Mouse (Mus musculus) stomach, postnatal 0 days (tissue): Measurements from ENCODE around the gene Chic1. TPM values are rescaled to one million over a fixed set of nuclear protein-coding genes. Genes with fewer than 3 reads are reported as not detected.

ENCODE experiments used
- ATAC-seq: fragments of 200-750 bp; cut with Nextera tagmentation; 2 replicates; pipeline ENCODE4 v1.8.0; 2017; ENCODE audit not compliant: low FRiP score, low TSS enrichment
- DNase-seq: peaks from one replicate; pipeline ENCODE4 v3.0.0-alpha.2; 2016; ENCODE audit warnings: low spot score
- H3K27ac ChIP-seq: fragments of 300-500 bp; sonication (generic); replicated peaks from 2 replicates; pipeline ENCODE4 v1.5.1; 2014; ENCODE audit warnings: mild to moderate bottlenecking, control low read depth
- H3K27me3 ChIP-seq: fragments of 300-500 bp; sonication (generic); 2 replicates; pipeline ENCODE4 v1.6.1; 2014; ENCODE audit warnings: low read length; ENCODE audit not compliant: control insufficient read depth, insufficient read depth
- H3K36me3 ChIP-seq: fragments of 300-500 bp; sonication (generic); 2 replicates; pipeline ENCODE4 v1.6.1; 2014; ENCODE audit warnings: low read length, mixed read lengths; ENCODE audit not compliant: control insufficient read depth, insufficient read depth
- H3K4me1 ChIP-seq: fragments of 300-500 bp; sonication (generic); replicated peaks from 2 replicates; pipeline ENCODE4 v1.6.1; 2014; ENCODE audit warnings: antibody characterized with exemption; ENCODE audit not compliant: control insufficient read depth, insufficient read depth
- H3K4me2 ChIP-seq: fragments of 300-500 bp; sonication (generic); replicated peaks from 2 replicates; pipeline ENCODE4 v1.6.1; 2014; ENCODE audit warnings: low read depth, mild to moderate bottlenecking, control low read depth, moderate library complexity
- H3K4me3 ChIP-seq: fragments of 300-500 bp; sonication (generic); 2 replicates; pipeline ENCODE4 v1.5.1; 2014; ENCODE audit warnings: low read depth, low read length, control low read depth
- H3K9ac ChIP-seq: fragments of 300-500 bp; sonication (generic); 2 replicates; pipeline ENCODE4 v1.6.1; 2014; ENCODE audit warnings: mild to moderate bottlenecking, low read length, control low read depth, mixed read lengths
- H3K9me3 ChIP-seq: fragments of 300-500 bp; sonication (generic); 2 replicates; pipeline ENCODE4 v1.6.1; 2016; ENCODE audit warnings: low read length; ENCODE audit not compliant: control insufficient read depth
- CTCF ChIP-seq: IDR thresholded peaks from 2 replicates; pipeline ENCODE4 v1.5.1; 2016; ENCODE audit warnings: antibody characterized with exemption, low read depth, mild to moderate bottlenecking, moderate library complexity
- EP300 ChIP-seq: optimal IDR thresholded peaks from 2 replicates; pipeline ENCODE3; 2016; ENCODE audit warnings: antibody characterized with exemption
- WGBS: fragments of 180-500 bp; shearing (Covaris S2); extraction: QIAGEN DNeasy Blood & Tissue Kit; methylation state at CpG from one replicate; pipeline ENCODE4 v1.1.7; 2014; 5-methylcytosine and 5-hydroxymethylcytosine counted together
- polyA plus RNA-seq: library from polyadenylated mRNA; unstranded; fragments of >200 nt; fragmentation: Nextera tagmentation; extraction: Ambion mirVana; gene quantifications from 2 replicates; pipeline ENCODE4 v1.2.1, GENCODE M21; 2015

Gene Chic1
- 0.92 and 1.0 TPM in 2 replicates for polyA plus RNA-seq

DNA sequence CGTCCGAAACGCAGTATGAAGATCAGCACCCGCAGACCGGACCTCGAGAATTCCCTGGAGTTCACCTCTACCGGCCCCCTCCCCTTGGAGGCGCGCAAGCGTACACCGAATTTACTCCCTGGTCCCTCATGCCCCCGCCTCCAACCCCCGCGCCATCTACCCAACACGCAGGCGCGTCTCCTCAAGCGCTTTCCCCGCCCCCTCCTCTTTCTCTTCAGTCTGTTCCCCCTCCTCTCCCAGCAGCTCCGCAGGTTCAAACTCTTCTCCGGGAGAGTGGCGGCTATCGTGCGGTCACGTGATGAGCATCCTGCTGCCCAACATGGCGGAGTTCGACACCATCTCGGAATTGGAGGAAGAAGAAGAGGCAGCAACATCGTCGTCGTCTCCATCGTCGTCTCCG lies at the start of gene Chic1:
Gene Chic1, plus strand, starts transcription at position 190 of the 400 bp plus-strand sequence.
- Histone ChIP-seq H3K27ac (no peak within 1 kb of the TSS), H3K4me3 (peak within 1 kb of the TSS; percentile 56), H3K9ac (peak within 1 kb of the TSS; percentile 58), H3K4me2 (peak within 1 kb of the TSS; percentile 62), H3K27me3 (no peaks in the 10 kb centered on the region), H3K9me3 (no peaks in the 10 kb centered on the region), H3K4me1 (no peaks in the 10 kb centered on the region), H3K36me3 (no peaks in the 10 kb centered on the region)
- TF ChIP-seq EP300 (no peak), CTCF (no peak)
- WGBS = 15% methylated on average over 31 of the region's 34 CpGs
- peak; percentile 78; the same call in 1 of the 2 replicates for ATAC-seq
- DNase-seq = peak; percentile 65

DNA sequence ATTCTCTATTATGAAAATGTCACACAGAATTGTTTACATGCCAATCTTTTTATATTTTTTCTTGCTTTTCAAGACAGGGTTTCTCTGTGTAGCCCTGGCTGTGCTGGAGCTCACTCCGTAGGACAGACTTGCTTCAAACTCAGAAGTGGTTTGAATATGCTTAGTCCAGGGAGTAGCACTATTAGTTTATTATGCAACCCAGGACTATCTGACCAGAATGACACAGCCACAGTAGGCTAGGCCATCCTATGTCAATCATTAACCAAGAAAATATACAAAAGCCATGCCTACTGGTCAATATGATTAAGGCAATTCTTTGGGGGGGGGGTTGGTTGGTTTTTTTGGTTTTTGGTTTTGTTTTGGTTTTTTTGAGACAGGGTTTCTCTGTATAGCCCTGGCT lies 48.0 kb upstream of the Chic1 start:
- Histone ChIP-seq H3K9me3 (no peaks in the 10 kb centered on the region), H3K36me3 (no peaks in the 10 kb centered on the region), H3K4me2 (no peak overlapping the region), H3K4me1 (no peaks in the 10 kb centered on the region), H3K27me3 (no peaks in the 10 kb centered on the region), H3K4me3 (no peak overlapping the region), H3K27ac (no peak overlapping the region), H3K9ac (no peak overlapping the region)
- DNase-seq (no peak), ATAC-seq (no peak)
- TF ChIP-seq CTCF = no peak
- TF ChIP-seq EP300 = no peak
- WGBS = 65% methylated on average over 1 of the region's 1 CpGs

DNA sequence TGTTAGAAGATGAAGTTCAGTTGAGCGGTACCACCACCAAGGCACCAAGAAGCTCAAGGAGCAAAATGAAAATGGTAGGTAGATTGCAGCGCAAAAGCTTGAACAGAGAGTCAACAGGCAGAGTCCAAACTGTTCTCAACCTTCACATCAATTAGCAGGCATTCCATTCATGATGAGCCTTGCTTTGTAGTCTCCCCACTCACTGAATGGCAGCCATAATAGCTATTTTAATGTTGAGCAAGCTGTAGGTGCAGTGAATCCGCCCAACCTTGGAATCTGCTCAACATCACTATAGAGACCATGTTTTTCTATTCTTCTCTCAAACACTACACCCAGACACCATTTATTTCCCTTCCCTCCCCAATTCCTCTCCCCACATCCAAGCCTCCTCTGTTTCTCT lies 44.6 kb upstream of the Chic1 start:
- Histone ChIP-seq H3K27me3 (no peaks in the 10 kb centered on the region), H3K4me2 (no peak overlapping the region), H3K36me3 (no peaks in the 10 kb centered on the region), H3K4me1 (no peaks in the 10 kb centered on the region), H3K4me3 (no peak overlapping the region), H3K27ac (no peak overlapping the region), H3K9ac (no peak overlapping the region), H3K9me3 (no peaks in the 10 kb centered on the region)
- DNase-seq (no peak), ATAC-seq (no peak)
- 82% methylated on average over 3 of the region's 3 CpGs for WGBS
- TF ChIP-seq EP300 (no peak), CTCF (no peak)

DNA sequence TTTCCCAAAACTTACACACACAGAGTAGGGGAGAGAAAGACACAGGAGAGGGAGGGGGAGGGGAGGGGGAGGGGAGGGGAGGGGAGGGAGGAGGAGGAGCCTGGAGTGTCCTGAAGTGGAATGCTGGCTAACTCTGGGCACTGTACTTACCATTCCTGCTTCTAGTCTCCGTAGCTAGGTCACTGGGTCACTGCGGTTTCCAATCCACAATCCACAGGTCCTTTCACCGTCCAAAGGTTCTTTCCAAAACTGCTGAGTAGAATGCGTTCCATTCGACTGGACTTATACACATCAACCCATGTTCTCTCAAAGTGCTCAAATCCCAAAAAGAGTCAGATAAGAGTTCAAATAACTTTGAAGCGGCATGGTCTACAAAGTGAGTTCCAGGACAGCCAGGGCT lies 42.1 kb upstream of the Chic1 start:
- DNase-seq = no peak
- ATAC-seq = no peak
- H3K4me1 ChIP-seq = no peaks in the 10 kb centered on the region
- H3K36me3 ChIP-seq = no peaks in the 10 kb centered on the region
- no peaks in the 10 kb centered on the region for H3K9me3 ChIP-seq
- TF ChIP-seq EP300 = no peak
- TF ChIP-seq CTCF = no peak
- H3K4me3 ChIP-seq = no peak overlapping the region
- 78% methylated on average over 6 of the region's 6 CpGs for WGBS
- H3K9ac ChIP-seq = no peak overlapping the region
- no peak overlapping the region for H3K4me2 ChIP-seq
- H3K27me3 ChIP-seq = no peaks in the 10 kb centered on the region
- no peak overlapping the region for H3K27ac ChIP-seq

DNA sequence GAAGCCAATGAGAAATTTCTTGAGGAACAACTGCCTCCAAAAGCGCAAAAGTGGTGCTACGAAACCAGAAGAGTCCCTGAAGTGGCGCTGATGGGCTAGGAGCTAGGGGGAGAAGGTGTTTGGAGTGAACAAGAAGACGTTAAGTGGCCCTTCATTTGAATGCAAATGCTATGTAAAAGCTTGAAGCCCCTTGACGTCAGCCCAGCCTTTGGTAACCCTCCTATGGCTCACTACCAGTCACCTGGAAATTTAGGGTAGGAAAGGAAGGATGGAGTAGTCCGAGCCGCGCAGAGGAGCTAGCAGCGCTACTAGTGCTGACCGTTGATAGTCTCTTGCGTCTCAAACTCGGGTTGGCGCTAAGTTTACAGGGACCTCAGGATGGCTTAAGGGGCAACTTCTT lies 35.1 kb upstream of the Chic1 start, which contains the start of gene Cdx4:
Gene Cdx4, plus strand, starts transcription at position 253 of the 400 bp plus-strand sequence.
- 21% methylated on average over 13 of the region's 13 CpGs for WGBS
- H3K27ac ChIP-seq = no peak within 1 kb of the TSS
- no peak within 1 kb of the TSS for H3K9ac ChIP-seq
- TF ChIP-seq EP300 = no peak
- TF ChIP-seq CTCF = no peak
- no peaks in the 10 kb centered on the region for H3K4me1 ChIP-seq
- no peaks in the 10 kb centered on the region for H3K36me3 ChIP-seq
- ATAC-seq (no peak), DNase-seq (no peak)
- H3K4me3 ChIP-seq = no peak within 1 kb of the TSS
- no peaks in the 10 kb centered on the region for H3K27me3 ChIP-seq
- H3K4me2 ChIP-seq = no peak within 1 kb of the TSS
- no peaks in the 10 kb centered on the region for H3K9me3 ChIP-seq

DNA sequence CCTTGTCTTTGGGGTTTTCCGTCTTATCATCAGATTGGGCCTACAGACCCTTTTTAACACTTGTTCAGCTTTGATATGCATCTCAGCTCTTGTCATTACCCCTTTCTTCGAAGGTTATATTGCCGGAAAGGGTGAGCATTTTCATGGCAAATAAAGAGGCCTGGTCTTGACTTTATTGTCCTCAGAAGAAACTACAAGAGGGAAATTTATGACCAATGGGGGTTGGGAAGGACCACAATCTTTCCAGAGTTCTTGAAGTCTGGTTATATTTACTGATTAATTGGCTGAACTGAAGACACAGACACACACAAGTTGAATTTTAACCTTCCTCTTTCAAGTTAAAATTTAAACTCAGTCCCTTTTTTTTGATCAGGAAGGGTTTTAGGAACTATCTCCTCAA lies 30.4 kb upstream of the Chic1 start:
- H3K27me3 ChIP-seq = no peaks in the 10 kb centered on the region
- no peak for TF ChIP-seq EP300
- TF ChIP-seq CTCF = no peak
- H3K9ac ChIP-seq = no peak overlapping the region
- no peak for DNase-seq
- no peak for ATAC-seq
- no peak overlapping the region for H3K4me2 ChIP-seq
- 63% methylated on average over 3 of the region's 3 CpGs for WGBS
- no peaks in the 10 kb centered on the region for H3K9me3 ChIP-seq
- no peaks in the 10 kb centered on the region for H3K36me3 ChIP-seq
- no peak overlapping the region for H3K4me3 ChIP-seq
- H3K4me1 ChIP-seq = no peaks in the 10 kb centered on the region
- H3K27ac ChIP-seq = no peak overlapping the region
